Mouse (Mus musculus): ENCODE results near the gene Pfkp. TPM values are rescaled to one million over a fixed set of nuclear protein-coding genes. Genes with fewer than 3 reads are reported as not detected.

Gene Pfkp
- polyA plus RNA-seq, 1 experiment, result 45.1 TPM

DNA sequence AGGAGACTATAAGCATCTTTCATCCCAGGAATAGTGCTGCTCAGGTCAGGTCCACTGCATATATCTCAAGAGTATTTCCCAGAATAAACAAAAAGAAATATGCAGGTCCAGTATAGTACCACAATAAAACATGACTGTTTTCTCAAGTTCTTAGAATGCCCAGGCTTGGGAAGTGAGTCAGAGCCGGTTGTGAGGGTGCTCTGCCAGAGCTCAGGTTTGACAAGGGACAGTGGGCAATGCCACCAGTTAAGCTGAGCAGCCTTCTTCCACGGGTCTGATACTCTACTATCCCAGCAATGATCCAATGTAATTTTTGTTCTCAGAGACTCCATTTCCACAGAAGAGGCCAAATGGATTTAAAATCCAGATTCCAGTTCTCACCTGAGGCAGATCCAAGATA is 2.3 kb downstream of the Pfkp start:
- no peak overlapping the region for H3K4me3 ChIP-seq (ENCODE audit: extremely low read depth, insufficient read depth, insufficient read length)
- TF ChIP-seq CTCF (IDR thresholded peaks at IDR 0.05; ENCODE audit: extremely low read depth, insufficient read depth, insufficient read length, insufficient replicate concordance) (no peak), POLR2A (IDR thresholded peaks at IDR 0.05; ENCODE audit: low read depth, low read length) (no peak)

DNA sequence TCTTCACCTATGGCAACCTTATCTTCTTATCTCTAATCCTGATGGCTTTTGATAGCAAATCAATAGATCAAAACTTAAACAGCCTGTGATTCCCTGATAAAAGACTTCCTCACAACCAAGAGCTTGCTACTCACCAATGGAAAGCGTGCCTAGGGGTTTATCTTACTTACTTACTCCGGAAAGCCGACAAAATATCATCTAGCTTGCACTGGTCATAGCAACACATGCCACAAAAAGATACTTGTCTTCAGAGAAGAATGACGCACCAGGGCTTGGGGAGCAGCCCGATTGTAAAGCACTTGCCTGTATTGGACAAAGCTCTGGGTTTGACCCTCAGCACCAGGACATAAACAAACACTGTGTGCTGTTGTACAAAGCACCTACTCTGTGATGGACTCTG is 4.6 kb downstream of the Pfkp start:
- Histone ChIP-seq H3K4me1 (ENCODE audit: control insufficient read depth, insufficient read depth, insufficient read length) (peaks cover 3% of the 10 kb centered on the region), H3K4me3 (ENCODE audit: extremely low read depth, insufficient read depth, insufficient read length) (no peak overlapping the region), H3K27me3 (ENCODE audit: control insufficient read depth, insufficient read depth, low read length) (no peaks in the 10 kb centered on the region), H3K27ac (ENCODE audit: insufficient read depth, low read length) (no peak overlapping the region), H3K36me3 (ENCODE audit: control insufficient read depth, insufficient read depth, low read length) (no peaks in the 10 kb centered on the region)
- WGBS, result 96% methylated on average over 5 of the region's 5 CpGs
- no peak for TF ChIP-seq POLR2A (IDR thresholded peaks at IDR 0.05; ENCODE audit: low read depth, low read length)
- no peak for TF ChIP-seq CTCF (IDR thresholded peaks at IDR 0.05; ENCODE audit: extremely low read depth, insufficient read depth, insufficient read length, insufficient replicate concordance)
- DNase-seq (ENCODE audit: low read depth in 1 of 2, low spot score in 2 of 2), result no peak

More for the DNA sequence above, 2.3 kb downstream of the Pfkp start:
- no peaks in the 10 kb centered on the region for H3K27me3 ChIP-seq (ENCODE audit: control insufficient read depth, insufficient read depth, low read length)
- H3K4me1 ChIP-seq (ENCODE audit: control insufficient read depth, insufficient read depth, insufficient read length), result peaks cover 3% of the 10 kb centered on the region
- no peaks in the 10 kb centered on the region for H3K36me3 ChIP-seq (ENCODE audit: control insufficient read depth, insufficient read depth, low read length)
- H3K27ac ChIP-seq (ENCODE audit: insufficient read depth, low read length), result no peak overlapping the region
- DNase-seq (ENCODE audit: low read depth in 1 of 2, low spot score in 2 of 2), result no peak
- WGBS, result 78% methylated on average over 2 of the region's 2 CpGs

DNA sequence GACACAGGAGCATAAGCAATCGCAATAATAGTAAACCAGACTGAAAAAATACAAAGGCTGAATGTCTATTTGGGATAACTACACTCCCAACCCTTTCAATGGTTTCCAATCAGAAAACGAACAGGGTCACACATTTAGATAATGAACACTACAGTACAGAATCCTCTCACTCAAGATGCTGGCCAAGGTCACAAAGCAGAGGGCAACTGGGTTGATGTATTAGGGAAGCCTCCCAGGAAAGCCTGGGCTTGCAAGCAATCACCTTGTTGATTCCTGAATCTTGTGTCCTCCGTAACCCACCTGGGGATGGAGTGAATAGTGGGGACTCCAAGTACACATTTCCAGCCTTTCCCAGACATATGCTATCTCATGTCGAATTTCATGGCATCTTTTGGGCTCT is 5.6 kb downstream of the Pfkp start:
- Histone ChIP-seq H3K36me3 (ENCODE audit: control insufficient read depth, insufficient read depth, low read length) (no peaks in the 10 kb centered on the region), H3K4me3 (ENCODE audit: extremely low read depth, insufficient read depth, insufficient read length) (no peak overlapping the region), H3K27me3 (ENCODE audit: control insufficient read depth, insufficient read depth, low read length) (no peaks in the 10 kb centered on the region), H3K27ac (ENCODE audit: insufficient read depth, low read length) (no peak overlapping the region), H3K4me1 (ENCODE audit: control insufficient read depth, insufficient read depth, insufficient read length) (peaks cover 3% of the 10 kb centered on the region)
- no peak for DNase-seq (ENCODE audit: low read depth in 1 of 2, low spot score in 2 of 2)
- 90% methylated on average over 4 of the region's 4 CpGs for WGBS
- TF ChIP-seq POLR2A (IDR thresholded peaks at IDR 0.05; ENCODE audit: low read depth, low read length) (no peak), CTCF (IDR thresholded peaks at IDR 0.05; ENCODE audit: extremely low read depth, insufficient read depth, insufficient read length, insufficient replicate concordance) (no peak)

DNA sequence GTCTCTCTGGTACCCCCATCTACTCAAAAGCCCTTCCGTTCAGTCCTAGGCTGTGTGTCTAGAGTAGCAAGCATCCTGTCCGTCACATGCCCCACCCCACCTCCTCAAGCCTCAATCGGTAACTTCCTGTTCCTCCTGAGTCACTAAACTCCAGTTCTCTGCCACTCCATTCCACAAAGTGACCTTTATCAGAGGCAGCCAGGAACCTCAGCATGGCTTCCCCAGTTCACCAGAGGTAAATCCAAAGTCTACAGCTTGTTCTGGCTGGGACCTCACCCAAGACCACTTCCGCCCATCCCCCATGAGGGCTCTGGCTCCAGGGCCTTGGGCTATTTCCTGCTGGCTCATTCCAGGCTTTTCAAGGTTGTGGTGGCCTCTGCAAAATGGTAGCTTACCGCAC is 6.1 kb downstream of the Pfkp start:
- Histone ChIP-seq H3K4me1 (ENCODE audit: control insufficient read depth, insufficient read depth, insufficient read length) (peaks cover 3% of the 10 kb centered on the region), H3K36me3 (ENCODE audit: control insufficient read depth, insufficient read depth, low read length) (no peaks in the 10 kb centered on the region), H3K27me3 (ENCODE audit: control insufficient read depth, insufficient read depth, low read length) (no peaks in the 10 kb centered on the region), H3K4me3 (ENCODE audit: extremely low read depth, insufficient read depth, insufficient read length) (no peak overlapping the region), H3K27ac (ENCODE audit: insufficient read depth, low read length) (no peak overlapping the region)
- 48% methylated on average over 5 of the region's 5 CpGs for WGBS
- TF ChIP-seq CTCF (IDR thresholded peaks at IDR 0.05; ENCODE audit: extremely low read depth, insufficient read depth, insufficient read length, insufficient replicate concordance) (no peak), POLR2A (IDR thresholded peaks at IDR 0.05; ENCODE audit: low read depth, low read length) (no peak)
- DNase-seq (ENCODE audit: low read depth in 1 of 2, low spot score in 2 of 2), result peak in 1 of 2 experiments; percentile 29

DNA sequence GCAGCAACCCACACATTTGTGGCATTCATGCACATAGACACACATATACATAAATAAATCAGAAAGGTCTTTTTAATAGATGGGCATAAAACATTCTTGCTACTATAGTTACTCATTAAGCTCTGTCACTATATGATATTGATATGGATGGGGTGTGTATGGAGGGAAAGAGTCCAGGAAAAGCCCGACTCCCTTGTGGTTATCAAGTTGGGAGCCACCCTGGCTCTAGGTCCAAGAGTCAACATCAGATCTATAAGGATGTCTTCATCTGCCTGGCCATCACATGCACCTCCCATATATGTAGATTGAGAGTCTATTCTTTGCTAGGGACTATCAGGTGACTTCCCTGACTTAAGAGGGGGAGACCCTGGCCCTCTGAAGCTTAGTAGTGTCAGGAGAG is 7.1 kb downstream of the Pfkp start:
- Histone ChIP-seq H3K36me3 (ENCODE audit: control insufficient read depth, insufficient read depth, low read length) (no peaks in the 10 kb centered on the region), H3K27me3 (ENCODE audit: control insufficient read depth, insufficient read depth, low read length) (no peaks in the 10 kb centered on the region), H3K4me3 (ENCODE audit: extremely low read depth, insufficient read depth, insufficient read length) (no peak overlapping the region), H3K4me1 (ENCODE audit: control insufficient read depth, insufficient read depth, insufficient read length) (peaks cover 8% of the 10 kb centered on the region), H3K27ac (ENCODE audit: insufficient read depth, low read length) (no peak overlapping the region)
- DNase-seq (ENCODE audit: low read depth in 1 of 2, low spot score in 2 of 2), result no peak
- 91% methylated on average over 1 of the region's 1 CpGs for WGBS
- no peak for TF ChIP-seq POLR2A (IDR thresholded peaks at IDR 0.05; ENCODE audit: low read depth, low read length)
- no peak for TF ChIP-seq CTCF (IDR thresholded peaks at IDR 0.05; ENCODE audit: extremely low read depth, insufficient read depth, insufficient read length, insufficient replicate concordance)

DNA sequence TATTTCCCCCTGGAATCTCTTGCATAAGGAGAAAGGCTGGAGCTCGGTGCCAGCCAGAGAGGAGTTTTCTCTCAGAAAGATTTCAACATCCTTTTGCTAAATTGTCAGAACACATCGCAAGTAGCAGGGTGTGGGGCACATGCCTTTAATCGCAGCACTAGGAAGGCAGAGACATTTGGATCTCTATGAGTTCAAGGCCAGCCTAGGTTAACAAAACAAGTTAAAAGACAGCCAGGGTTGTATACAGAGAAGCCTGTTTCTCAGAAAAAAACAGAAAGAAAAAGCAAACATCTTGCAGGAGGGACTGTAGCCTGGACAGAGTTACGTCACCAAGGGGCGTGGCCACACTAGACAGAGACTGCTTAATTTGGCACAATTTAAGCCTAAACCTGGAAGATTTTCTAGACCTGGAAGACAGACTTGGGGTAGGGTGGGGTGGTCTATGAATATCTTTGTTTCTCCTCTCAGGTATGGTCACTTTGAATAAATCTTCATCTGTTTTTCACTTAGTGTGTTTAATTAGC is 9.0 kb downstream of the Pfkp start:
- no peak for DNase-seq (ENCODE audit: low read depth in 1 of 2, low spot score in 2 of 2)
- no peaks in the 10 kb centered on the region; the same call in 1 of the 2 replicates for H3K36me3 ChIP-seq (ENCODE audit: control insufficient read depth, insufficient read depth, low read length)
- TF ChIP-seq CTCF (IDR thresholded peaks at IDR 0.05; ENCODE audit: extremely low read depth, insufficient read depth, insufficient read length, insufficient replicate concordance) (no peak), POLR2A (IDR thresholded peaks at IDR 0.05; ENCODE audit: low read depth, low read length) (no peak)
- no peak overlapping the region for H3K27ac ChIP-seq (ENCODE audit: insufficient read depth, low read length)
- H3K27me3 ChIP-seq (ENCODE audit: control insufficient read depth, insufficient read depth, low read length), result no peaks in the 10 kb centered on the region
- 80% methylated on average over 5 of the region's 5 CpGs for WGBS
- no peak overlapping the region for H3K4me3 ChIP-seq (ENCODE audit: extremely low read depth, insufficient read depth, insufficient read length)
- peaks cover 10% of the 10 kb centered on the region for H3K4me1 ChIP-seq (ENCODE audit: control insufficient read depth, insufficient read depth, insufficient read length)

DNA sequence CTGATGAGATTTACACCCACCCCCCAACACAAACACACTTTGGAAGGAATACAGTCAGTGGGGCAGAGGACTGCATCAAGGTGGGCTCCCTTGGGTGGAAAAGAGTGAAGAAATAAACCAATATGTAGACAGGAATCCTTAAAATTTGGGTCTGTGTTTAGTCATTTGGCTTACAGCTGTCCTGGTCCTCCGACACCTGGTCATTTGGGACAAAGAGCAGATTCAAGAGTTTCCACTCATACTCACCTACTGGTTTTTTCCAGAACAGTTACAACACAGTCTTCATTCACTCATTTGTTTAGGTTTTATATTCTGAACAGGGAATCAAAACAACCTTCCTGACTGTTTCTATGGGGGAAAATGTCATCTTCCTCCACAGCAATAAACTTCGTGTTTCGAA is 9.6 kb downstream of the Pfkp start:
- Histone ChIP-seq H3K27me3 (ENCODE audit: control insufficient read depth, insufficient read depth, low read length) (no peaks in the 10 kb centered on the region), H3K27ac (ENCODE audit: insufficient read depth, low read length) (no peak overlapping the region), H3K4me1 (ENCODE audit: control insufficient read depth, insufficient read depth, insufficient read length) (peaks cover 13% of the 10 kb centered on the region), H3K36me3 (ENCODE audit: control insufficient read depth, insufficient read depth, low read length) (no peaks in the 10 kb centered on the region; the same call in 1 of the 2 replicates), H3K4me3 (ENCODE audit: extremely low read depth, insufficient read depth, insufficient read length) (no peak overlapping the region)
- WGBS, result 85% methylated on average over 3 of the region's 3 CpGs
- DNase-seq (ENCODE audit: low read depth in 1 of 2, low spot score in 2 of 2), result no peak
- no peak for TF ChIP-seq POLR2A (IDR thresholded peaks at IDR 0.05; ENCODE audit: low read depth, low read length)
- TF ChIP-seq CTCF (IDR thresholded peaks at IDR 0.05; ENCODE audit: extremely low read depth, insufficient read depth, insufficient read length, insufficient replicate concordance), result no peak

Measured in spleen, adult 2 months (tissue).